Mouse (Mus musculus): ENCODE results near the gene Eya2. TPM values are rescaled to one million over a fixed set of nuclear protein-coding genes. Genes with fewer than 3 reads are reported as not detected.
"Not testable (repeated sequence)": the region's sequence is repeated elsewhere in the genome, so short reads cannot be mapped to it uniquely, and the experiment has no call there.

Eya2 gene
- polyA plus RNA-seq, 1 experiment from 2014 or later = 4.4 TPM

DNA sequence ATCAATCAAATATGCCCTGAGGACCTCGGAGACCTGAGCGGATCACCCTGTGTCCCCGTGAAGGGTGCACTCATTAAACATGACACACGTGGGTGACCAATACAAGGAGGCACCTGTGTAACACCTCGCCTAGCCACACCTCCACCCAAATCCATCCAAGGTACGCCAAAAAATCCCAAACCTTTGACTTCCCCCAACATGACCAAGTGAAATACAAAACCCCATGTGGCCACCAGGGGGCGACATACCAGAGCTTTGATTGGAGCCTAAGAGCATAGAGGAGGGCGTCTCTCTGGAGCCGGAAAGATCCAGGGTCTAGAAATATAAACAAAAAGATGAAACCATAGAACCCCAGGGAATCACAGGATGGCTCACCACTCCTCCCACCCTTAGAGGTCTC is 196.8 kb downstream of the Eya2 start:
- H3K9me3 ChIP-seq = no peaks in the 10 kb centered on the region
- ATAC-seq = peak; percentile 43

DNA sequence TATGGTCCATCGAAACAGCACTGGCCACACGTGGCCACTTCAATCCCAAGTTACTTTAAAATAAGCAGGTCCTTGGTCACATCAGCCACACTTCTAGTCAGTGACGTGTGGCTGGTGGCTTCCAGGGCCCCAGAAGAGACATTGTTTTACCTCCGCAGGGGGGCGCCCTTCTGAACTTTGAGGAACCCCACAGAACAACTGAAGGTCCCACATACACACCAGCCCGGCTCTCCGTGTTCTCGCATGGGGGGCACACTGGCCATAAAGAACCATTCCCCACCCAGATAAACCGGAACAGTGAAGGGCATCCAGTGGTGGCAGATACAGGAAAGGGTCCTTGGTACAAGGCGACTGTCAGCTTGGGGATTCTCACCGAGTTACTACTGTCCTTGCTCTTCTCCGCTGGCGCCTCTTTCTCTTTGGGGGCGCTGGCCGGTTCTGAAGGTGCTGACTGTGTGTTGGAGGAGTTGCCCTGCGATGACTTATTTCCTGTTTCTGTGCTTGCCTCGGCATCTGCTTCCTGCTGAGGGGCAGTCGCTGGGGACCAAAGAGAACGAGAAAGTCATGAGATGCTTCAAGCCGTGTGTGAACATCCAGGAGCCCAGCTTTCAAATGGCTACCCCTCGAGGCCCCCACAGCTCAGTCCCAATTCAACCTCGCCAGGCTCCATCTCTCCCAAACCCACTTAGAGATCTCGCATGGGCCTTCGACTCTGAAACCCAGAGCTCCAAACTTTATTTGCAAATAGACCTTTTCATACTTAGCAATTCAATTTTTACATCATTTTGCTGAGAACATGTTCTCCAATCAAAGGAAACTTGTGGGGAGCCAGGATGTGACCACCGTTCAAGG is 197.8 kb downstream of the Eya2 start:
- H3K9me3 ChIP-seq = no peaks in the 10 kb centered on the region
- H3K36me3 ChIP-seq = peaks cover 96% of the 10 kb centered on the region
- 92% methylated on average over 25 of the region's 25 CpGs for WGBS
- H3K4me1 ChIP-seq (replicated peaks) = peaks cover 26% of the 10 kb centered on the region
- H3K27ac ChIP-seq = no peak overlapping the region
- no peak overlapping the region for H3K9ac ChIP-seq (replicated peaks)
- H3K4me2 ChIP-seq (replicated peaks) = no peak overlapping the region
- H3K4me3 ChIP-seq (replicated peaks) = no peak overlapping the region
- ATAC-seq = no peak
- H3K27me3 ChIP-seq = no peaks in the 10 kb centered on the region

More for the DNA sequence above, 196.8 kb downstream of the Eya2 start:
- Histone ChIP-seq H3K4me2 (replicated peaks) (no peak overlapping the region), H3K27me3 (no peaks in the 10 kb centered on the region), H3K9ac (replicated peaks) (no peak overlapping the region), H3K36me3 (peaks cover 96% of the 10 kb centered on the region), H3K4me3 (replicated peaks) (no peak overlapping the region), H3K27ac (peak overlapping the region; percentile 73), H3K4me1 (replicated peaks) (peaks cover 21% of the 10 kb centered on the region)
- WGBS = 75% methylated on average over 9 of the region's 9 CpGs

DNA sequence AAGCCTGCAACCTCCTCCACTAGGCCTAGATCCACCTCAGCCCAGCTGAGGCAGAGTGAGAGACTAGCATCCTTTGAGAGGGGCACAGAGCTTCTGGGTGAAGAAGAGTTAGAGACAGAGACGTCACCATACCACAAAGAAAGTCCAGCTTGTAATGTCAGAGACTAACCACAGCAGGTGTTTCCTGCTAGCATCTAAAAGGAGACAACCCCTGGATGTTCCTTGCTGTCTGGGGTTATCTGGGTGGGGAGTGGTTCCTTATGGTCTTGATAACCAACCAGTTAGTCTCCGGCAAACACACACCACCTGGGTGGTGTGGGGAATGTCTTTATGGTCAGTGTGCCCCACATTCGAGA is 198.4 kb downstream of the Eya2 start:
- Histone ChIP-seq H3K4me2 (replicated peaks) (no peak overlapping the region), H3K9ac (replicated peaks) (no peak overlapping the region), H3K27me3 (no peaks in the 10 kb centered on the region), H3K4me3 (replicated peaks) (no peak overlapping the region), H3K4me1 (replicated peaks) (peaks cover 27% of the 10 kb centered on the region), H3K27ac (no peak overlapping the region), H3K9me3 (no peaks in the 10 kb centered on the region), H3K36me3 (peaks cover 94% of the 10 kb centered on the region)
- WGBS = 90% methylated on average over 3 of the region's 3 CpGs
- no peak for ATAC-seq

DNA sequence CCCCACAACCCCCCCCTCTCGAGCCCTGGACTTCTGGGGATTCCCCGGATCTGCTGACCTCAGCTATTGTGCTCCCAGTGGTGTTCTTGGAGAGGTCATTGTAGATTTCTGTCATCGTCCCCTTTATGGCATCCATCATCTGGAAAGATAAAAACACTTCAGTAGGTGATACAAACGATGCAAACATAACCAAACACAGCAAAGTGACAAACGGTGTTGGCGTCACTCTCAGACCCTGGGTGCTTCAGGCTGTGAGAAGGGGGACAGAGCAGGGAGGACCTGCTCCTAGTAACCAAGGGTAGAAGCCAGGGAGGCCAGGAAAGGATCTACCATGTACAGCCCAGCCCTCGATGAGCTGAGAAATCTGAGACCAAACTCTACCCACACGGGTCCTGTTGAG is 203.0 kb downstream of the Eya2 start:
- peaks cover 94% of the 10 kb centered on the region for H3K36me3 ChIP-seq
- no peaks in the 10 kb centered on the region for H3K9me3 ChIP-seq
- H3K27me3 ChIP-seq = no peaks in the 10 kb centered on the region
- ATAC-seq = no peak
- WGBS = 61% methylated on average over 8 of the region's 8 CpGs
- no peak overlapping the region for H3K9ac ChIP-seq (replicated peaks)
- no peak overlapping the region for H3K27ac ChIP-seq
- no peak overlapping the region for H3K4me3 ChIP-seq (replicated peaks)
- no peak overlapping the region for H3K4me2 ChIP-seq (replicated peaks)
- H3K4me1 ChIP-seq (replicated peaks) = 0 out of 2 replicates have a peak, but pooled peaks cover 9% of the 10 kb centered on the region

DNA sequence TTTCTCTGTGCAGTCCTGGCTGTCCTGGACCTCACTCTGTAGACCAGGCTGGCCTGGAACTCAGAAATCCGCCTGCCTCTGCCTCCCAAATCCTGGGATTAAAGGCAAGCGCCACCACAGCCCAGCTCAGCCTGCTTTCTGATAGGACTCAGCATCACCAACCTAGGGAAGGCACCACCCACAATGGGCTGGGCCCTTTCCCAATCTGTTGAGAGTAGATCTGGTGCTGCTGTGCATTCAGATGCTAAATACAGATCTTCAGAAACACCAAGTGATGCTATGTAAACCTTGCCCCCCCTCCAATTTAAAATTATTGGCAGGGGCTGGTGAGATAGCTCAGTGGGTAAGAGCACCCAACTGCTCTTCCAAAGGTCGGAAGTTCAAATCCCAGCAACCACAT is 205.3 kb downstream of the Eya2 start:
- H3K4me1 ChIP-seq (replicated peaks); H3K9me3 ChIP-seq; H3K27me3 ChIP-seq; ATAC-seq; H3K4me3 ChIP-seq (replicated peaks); H3K27ac ChIP-seq; H3K9ac ChIP-seq (replicated peaks); H3K4me2 ChIP-seq (replicated peaks): not testable (repeated sequence)
- peaks cover 91% of the 10 kb centered on the region for H3K36me3 ChIP-seq
- WGBS = 90% methylated on average over 3 of the region's 3 CpGs

DNA sequence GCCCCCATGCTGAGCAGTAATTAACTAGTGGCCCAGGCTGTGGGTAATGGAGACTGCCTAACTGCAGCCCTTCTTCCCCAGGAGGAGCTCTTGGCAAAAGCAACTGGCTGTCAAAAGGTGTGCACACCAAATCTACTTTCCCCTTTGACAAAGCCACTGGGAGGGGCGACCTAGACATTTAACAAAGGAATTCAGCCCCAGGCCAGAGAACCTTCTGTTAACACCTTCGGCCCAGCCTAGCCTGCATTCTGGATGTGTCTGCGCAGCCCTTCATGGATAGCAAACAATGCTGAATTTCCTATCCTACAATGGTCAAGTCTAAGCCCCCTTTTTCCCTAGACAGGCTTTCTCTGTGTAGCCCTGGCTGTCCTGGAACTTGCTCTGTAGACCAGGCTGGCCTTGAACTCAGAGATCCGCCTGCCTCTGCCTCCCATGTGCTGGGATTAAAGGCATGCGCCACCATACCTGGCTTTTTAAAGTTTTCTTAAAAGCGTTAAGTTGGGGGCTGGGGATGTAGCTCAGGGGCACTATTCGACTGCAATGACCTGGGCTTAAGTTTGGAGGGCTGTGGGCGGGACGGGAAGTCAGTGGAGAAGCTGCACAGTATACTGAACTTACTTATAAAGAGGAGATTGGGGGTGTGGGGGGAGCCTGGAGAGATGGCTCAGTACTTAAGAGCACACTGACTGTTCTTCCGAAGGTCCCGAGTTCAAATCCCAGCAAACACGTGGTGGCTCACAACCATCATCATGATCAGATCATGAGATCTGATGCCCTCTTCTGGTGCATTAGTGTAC is 213.5 kb downstream of the Eya2 start:
- no peak overlapping the region for H3K4me2 ChIP-seq (replicated peaks)
- no peak for ATAC-seq
- H3K27ac ChIP-seq = no peak overlapping the region
- H3K9ac ChIP-seq (replicated peaks) = no peak overlapping the region
- H3K4me3 ChIP-seq (replicated peaks) = no peak overlapping the region
- H3K9me3 ChIP-seq = no peaks in the 10 kb centered on the region
- H3K4me1 ChIP-seq (replicated peaks) = no peaks in the 10 kb centered on the region
- WGBS = 96% methylated on average over 12 of the region's 12 CpGs
- H3K27me3 ChIP-seq = no peaks in the 10 kb centered on the region
- peaks cover 91% of the 10 kb centered on the region for H3K36me3 ChIP-seq

DNA sequence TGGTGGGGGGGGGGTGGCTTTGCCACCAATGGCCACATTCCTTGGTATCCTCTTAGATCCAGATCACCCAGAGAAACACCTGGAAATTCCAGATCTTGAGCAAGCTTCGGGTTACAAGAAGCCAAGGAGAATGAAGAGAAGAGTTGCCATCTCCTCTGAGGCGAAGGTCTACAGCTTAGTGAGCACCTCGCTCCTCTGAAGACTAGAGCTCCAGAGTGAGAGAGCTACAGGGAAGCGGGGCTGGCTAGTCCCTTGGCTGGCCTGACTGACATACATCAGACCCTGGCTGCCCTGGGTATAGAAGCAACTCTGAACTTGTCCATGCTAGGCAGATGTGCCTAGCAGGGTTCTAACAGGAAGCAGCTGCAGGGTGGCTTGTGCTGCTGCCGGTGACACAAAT is 214.3 kb downstream of the Eya2 start:
- Histone ChIP-seq H3K4me1 (replicated peaks) (peaks cover 7% of the 10 kb centered on the region), H3K9ac (replicated peaks) (no peak overlapping the region), H3K4me3 (replicated peaks) (no peak overlapping the region), H3K4me2 (replicated peaks) (no peak overlapping the region), H3K9me3 (no peaks in the 10 kb centered on the region), H3K27me3 (no peaks in the 10 kb centered on the region), H3K27ac (no peak overlapping the region), H3K36me3 (peaks cover 96% of the 10 kb centered on the region)
- 97% methylated on average over 5 of the region's 5 CpGs for WGBS
- ATAC-seq = no peak

DNA sequence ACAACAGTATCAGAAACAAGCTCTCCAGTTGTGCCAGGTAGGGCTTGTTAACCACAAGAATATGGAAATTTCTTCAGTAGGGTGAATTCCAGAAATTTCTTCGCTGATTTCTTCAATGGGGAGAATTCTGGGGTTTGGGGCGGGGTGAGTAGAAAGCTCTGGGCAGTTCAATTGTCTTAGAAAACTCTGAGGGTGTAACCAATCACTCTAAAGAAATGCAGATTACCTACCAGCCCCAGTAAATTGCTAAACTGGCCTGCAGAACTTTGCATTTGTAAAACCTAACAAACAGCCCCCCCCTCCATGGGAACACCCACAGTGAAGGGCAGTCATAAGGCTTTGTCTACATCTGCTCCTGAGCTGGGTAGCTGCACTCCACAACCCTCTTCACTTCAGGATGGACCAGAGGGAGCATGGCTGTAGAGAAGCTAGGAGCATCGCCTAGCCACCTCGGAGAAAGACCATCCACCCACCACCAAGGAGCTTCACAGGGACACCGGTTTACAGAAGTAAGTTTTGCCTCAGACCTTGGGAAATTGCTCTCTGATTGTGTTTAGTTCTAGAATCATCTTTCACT is 215.2 kb downstream of the Eya2 start:
- H3K9ac ChIP-seq (replicated peaks) = no peak overlapping the region
- peaks cover 10% of the 10 kb centered on the region for H3K4me1 ChIP-seq (replicated peaks)
- H3K27ac ChIP-seq = no peak overlapping the region
- H3K9me3 ChIP-seq = no peaks in the 10 kb centered on the region
- H3K4me2 ChIP-seq (replicated peaks) = no peak overlapping the region
- H3K4me3 ChIP-seq (replicated peaks) = no peak overlapping the region
- H3K27me3 ChIP-seq = no peaks in the 10 kb centered on the region
- H3K36me3 ChIP-seq = peaks cover 96% of the 10 kb centered on the region
- WGBS = 86% methylated on average over 5 of the region's 5 CpGs
- no peak for ATAC-seq

DNA sequence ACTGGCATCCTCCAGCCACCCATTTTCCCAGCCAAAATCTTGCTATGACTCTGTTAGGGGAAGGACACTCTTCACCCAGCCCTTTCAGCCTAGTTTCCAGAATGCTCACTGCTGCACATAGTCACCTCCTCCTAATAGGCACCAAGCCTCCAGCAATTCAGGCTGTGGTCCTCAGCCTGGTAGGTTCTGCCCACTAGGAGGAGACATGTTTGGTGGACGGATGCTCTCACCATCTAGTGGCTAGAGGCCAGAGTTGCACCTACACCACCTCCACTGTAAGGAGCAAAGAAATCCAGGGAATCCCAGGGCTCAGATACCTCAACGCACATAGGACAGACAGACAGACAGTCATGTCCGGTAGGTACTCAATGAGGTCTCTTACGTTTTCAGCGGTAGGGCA is 216.7 kb downstream of the Eya2 start:
- H3K4me2 ChIP-seq (replicated peaks) = no peak overlapping the region
- peaks cover 96% of the 10 kb centered on the region for H3K36me3 ChIP-seq
- H3K4me1 ChIP-seq (replicated peaks) = peaks cover 17% of the 10 kb centered on the region
- peak; percentile 41; the same call in 1 of the 2 replicates for ATAC-seq
- no peaks in the 10 kb centered on the region for H3K9me3 ChIP-seq
- H3K9ac ChIP-seq (replicated peaks) = no peak overlapping the region
- no peak overlapping the region for H3K27ac ChIP-seq
- WGBS = 66% methylated on average over 5 of the region's 5 CpGs
- H3K4me3 ChIP-seq (replicated peaks) = no peak overlapping the region
- H3K27me3 ChIP-seq = no peaks in the 10 kb centered on the region

DNA sequence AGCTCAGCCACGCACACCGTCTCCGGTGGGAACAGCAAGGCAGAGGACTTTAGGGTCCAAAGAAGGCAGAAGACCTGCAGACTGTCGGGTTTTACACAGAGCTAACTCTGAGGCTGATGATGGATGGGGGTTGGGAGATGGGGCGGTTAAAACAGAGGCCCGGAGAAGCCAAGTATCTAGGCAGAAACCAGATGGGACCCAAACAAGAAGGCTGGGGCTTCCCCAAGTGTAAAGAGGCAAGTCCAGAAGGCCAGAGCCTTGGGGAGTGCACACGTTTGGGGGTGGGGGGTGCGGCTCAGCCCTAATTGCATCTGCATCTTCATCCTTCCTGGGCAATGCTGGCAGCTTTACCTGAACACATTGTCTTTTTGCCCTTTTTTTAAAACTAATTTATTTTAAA is 218.1 kb downstream of the Eya2 start:
- Histone ChIP-seq H3K27ac (peak overlapping the region; percentile 30; the same call in 1 of the 2 replicates), H3K36me3 (peaks cover 96% of the 10 kb centered on the region), H3K27me3 (no peaks in the 10 kb centered on the region), H3K9me3 (no peaks in the 10 kb centered on the region), H3K4me3 (replicated peaks) (no peak overlapping the region), H3K9ac (replicated peaks) (no peak overlapping the region), H3K4me2 (replicated peaks) (no peak overlapping the region), H3K4me1 (replicated peaks) (peaks cover 17% of the 10 kb centered on the region)
- no peak for ATAC-seq
- 85% methylated on average over 8 of the region's 8 CpGs for WGBS

DNA sequence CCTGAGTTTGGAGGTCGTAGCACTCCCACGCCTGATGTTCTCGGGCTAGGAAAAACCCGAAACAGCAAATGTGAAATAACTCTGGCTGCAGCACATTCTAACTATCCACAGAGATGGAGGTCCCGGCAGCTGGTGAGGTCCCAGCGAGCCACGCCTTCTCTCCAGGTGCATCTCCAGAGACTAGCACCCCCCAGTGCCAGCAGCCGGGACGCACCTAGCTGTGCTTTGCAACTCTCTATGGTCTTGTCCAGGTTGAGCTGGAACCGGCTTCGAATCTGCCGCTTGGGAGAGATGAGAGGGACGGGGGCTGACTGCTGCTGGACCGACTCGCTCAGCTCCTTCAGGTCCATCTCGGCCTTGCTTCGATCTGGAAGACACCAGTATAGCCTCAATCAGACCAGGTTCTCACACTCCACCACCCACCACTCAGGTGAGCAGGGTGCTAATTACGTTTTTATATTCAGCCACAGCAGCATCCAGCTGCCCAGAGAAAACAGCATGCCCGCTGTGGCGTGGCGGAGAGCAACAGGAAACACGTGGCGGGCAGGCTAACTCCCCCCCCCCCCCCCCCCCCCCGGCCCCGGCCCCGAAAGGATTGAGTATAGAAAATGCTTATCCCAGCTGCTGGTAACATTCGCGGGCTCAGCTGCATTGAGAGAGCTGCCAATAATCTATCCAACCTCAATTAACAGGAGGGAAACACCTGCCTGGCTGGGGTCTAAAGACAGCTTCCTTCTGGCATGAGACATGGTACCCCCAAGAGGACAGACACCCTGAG is 220.5 kb downstream of the Eya2 start:
- no peak for ATAC-seq
- Histone ChIP-seq H3K27me3 (no peaks in the 10 kb centered on the region), H3K4me2 (replicated peaks) (no peak overlapping the region), H3K4me1 (replicated peaks) (peaks cover 17% of the 10 kb centered on the region), H3K9ac (replicated peaks) (no peak overlapping the region), H3K9me3 (no peaks in the 10 kb centered on the region), H3K36me3 (peaks cover 91% of the 10 kb centered on the region), H3K4me3 (replicated peaks) (no peak overlapping the region), H3K27ac (peak overlapping the region; percentile 64)
- WGBS = 84% methylated on average over 25 of the region's 28 CpGs

Measured in midbrain, embryonic 13.5 days (tissue).